Mouse (Mus musculus) kidney, postnatal 36 days (tissue): ENCODE results near the gene Tmem151b.

Source experiments
- DNase-seq, 2 experiments: peaks; one replicate each; pipeline ENCODE4 v3.0.0; 2021 to 2022; ENCODE audit warnings: mixed read lengths in 2 of 2

Tmem151b gene

GRCm38 (mm10) chr17:45549617-45550181, at the start of gene Tmem151b:
Gene Tmem151b, minus strand, starts transcription at chr17:45549677.
- peak in 1 of 2 experiments; percentile 52 for DNase-seq

- DNase-seq, result no peak
Measured at GRCm38 (mm10) chr17:45598891-45599290, 49.4 kb upstream of the Tmem151b start.

- no peak for DNase-seq
Measured at GRCm38 (mm10) chr17:45598376-45598775, 48.9 kb upstream of the Tmem151b start.

GRCm38 (mm10) chr17:45597787-45598186, 48.3 kb upstream of the Tmem151b start:
- peak; percentile 45 to 47 for DNase-seq

GRCm38 (mm10) chr17:45596631-45597396, 47.3 kb upstream of the Tmem151b start:
- DNase-seq, result peak; percentile 89 to 90

DNA sequence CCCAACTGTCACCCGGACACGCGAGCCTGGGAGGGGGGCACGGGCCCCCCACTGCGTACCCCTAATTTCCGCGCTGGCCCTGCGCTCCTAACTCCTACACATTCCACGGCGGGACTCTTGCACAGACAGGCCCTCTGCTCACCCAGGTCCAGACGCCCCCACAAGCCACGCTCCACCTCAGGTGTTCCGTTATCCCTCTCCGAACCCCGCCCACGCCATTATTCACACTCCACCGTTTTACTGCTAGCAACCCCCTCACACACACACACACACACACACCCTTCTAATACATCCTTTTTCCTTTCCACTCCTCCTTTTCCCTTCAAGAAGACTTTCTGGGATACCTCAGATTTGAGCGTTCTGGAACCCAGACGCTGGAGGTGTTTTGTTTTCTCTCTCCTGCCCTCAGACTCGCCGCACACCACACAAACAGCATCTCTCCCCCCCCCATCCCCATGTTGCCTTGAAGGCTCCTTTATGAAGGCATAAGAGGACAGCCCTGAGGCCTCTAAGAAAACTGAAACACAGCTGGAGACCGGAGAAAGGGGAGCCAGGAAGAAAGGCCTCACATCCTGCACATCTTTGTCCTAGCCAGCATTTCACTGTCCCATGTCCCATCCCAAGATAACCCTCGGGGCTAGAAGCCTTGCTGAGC, 46.4 kb upstream of the Tmem151b start:
- DNase-seq, result peak in 1 of 2 experiments; percentile 43

DNA sequence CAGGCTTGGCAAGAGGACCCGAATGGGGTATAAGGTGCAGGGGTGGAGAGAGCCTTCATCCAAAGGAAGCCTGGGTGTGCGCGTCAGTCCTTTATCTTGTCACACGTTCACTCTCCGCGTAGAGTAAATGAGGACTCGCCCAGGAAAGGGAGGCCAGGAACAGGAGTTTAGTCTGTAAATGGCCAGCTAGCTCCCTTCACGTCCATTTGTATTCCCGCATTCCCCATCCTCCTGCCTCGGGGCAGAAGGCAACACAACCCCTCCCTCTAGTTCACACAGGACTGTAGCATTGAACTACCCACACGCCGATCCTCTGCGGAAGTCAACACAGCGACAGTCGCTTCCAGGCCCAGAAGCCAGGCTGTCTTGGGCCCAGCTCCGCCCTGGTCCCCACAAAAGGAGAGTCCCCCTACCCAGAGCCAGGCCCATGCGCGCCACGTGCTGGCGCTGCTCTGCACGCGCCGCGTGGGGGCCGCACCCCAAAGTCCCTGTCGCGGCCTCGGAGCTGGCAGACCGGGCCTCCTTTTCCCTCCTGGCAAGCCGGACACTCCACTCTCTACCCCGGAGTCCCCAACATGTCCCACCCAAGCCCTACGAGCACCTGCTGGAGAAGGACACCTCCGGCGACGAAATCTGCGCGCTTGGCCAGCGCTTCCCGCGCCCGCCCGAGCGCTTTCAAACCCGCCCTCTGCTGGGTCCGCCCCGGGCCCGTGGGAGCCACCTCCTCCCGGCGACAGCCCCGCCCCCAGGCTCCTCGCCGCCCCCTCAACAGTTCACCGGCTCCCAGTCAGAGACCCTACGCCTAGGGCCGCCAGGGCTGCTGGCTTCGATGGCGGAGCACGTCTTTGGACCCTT, 45.6 kb upstream of the Tmem151b start:
- peak; percentile 81 to 89 for DNase-seq

- DNase-seq, result peak in 1 of 2 experiments; percentile 1
Measured at GRCm38 (mm10) chr17:45594195-45594594, 44.7 kb upstream of the Tmem151b start.

GRCm38 (mm10) chr17:45593479-45593878, 44.0 kb upstream of the Tmem151b start:
- DNase-seq, result peak; percentile 55 to 60

GRCm38 (mm10) chr17:45592606-45593431, 43.3 kb upstream of the Tmem151b start:
- DNase-seq, result peak; percentile 63 to 75

GRCm38 (mm10) chr17:45591701-45592605, 42.5 kb upstream of the Tmem151b start:
- DNase-seq, result peak; percentile 53 to 58

DNA sequence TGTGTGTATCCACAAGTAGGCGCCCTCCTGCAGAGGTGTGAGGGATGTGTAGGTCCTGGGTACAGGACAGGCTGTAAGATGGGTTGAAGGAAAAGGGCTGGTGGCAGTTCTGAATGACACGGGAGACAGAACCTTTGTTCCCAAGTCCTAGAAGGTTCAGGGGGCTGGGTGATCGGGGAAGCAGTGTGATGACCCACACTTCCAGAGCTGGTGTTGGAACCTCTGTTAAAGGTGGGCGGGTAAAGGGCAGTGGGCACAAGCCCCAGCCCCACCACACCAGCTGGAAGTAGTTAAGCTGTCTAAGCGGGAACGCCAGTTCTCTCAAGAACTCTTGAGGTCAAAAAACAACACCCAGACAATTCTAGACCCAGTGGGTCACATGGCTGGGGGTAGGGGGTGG, 40.9 kb upstream of the Tmem151b start:
- DNase-seq, result peak in 1 of 2 experiments; percentile 14

GRCm38 (mm10) chr17:45589844-45590243, 40.4 kb upstream of the Tmem151b start:
- peak in 1 of 2 experiments; percentile 13 for DNase-seq

DNA sequence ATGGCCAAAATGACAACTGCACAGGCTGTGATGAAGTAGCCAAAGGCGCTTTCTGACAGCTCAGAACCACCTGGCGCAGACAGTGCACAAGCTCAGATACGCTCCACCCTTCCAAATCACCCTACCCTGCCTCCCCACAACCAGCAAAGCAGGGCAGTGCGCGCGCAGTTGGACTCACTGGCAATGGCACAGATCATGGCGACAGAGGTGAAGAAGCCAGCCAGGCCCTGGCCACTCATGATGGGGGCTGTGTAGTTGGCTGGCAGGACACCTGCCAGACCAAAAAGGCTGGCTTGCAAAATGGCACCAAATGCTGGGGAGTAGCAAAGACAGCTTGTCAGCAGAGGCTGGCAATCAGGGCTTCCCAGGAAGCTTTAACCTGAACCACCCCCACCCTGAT, 39.8 kb upstream of the Tmem151b start:
- no peak for DNase-seq

- DNase-seq, result no peak
Measured at GRCm38 (mm10) chr17:45588370-45588769, 38.9 kb upstream of the Tmem151b start.

DNA sequence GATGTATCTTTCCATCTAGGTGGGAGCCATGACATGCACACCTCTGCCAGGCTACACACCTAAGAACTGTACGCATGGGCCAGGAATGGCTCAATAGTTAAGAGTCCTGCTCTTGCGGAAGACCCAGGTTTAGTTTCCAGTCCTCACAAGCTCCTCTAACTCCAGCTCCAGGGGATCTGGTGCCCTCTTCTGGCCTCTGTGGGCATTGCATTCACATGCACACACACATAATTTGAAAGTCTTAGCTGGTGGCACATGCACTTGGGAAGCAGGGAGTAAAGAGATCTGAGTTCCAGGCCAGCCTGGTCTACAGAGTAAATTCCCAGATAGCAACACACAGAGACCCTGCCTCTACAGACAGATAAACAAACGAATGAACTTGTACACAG, 37.0 kb upstream of the Tmem151b start:
- DNase-seq, result peak in 1 of 2 experiments; percentile 50

GRCm38 (mm10) chr17:45585725-45586448, 36.4 kb upstream of the Tmem151b start:
- no peak for DNase-seq

GRCm38 (mm10) chr17:45584939-45585678, 35.6 kb upstream of the Tmem151b start:
- DNase-seq, result peak; percentile 80 to 86
